Mouse (Mus musculus) layer of hippocampus, adult 9-11 months (tissue): ENCODE results near the gene Gimap4.

Experiments used
- DNase-seq: peaks from one replicate; pipeline ENCODE4 v3.0.0; 2022

Gimap4 gene

GRCm38 (mm10) chr6:48702601-48703000 lies 18.3 kb downstream of the Gimap4 start:
- no peak for DNase-seq

- DNase-seq, result no peak
Measured at GRCm38 (mm10) chr6:48704146-48704545, 19.8 kb downstream of the Gimap4 start.

- DNase-seq, result no peak
Measured at GRCm38 (mm10) chr6:48706130-48706529, 21.8 kb downstream of the Gimap4 start.

DNA sequence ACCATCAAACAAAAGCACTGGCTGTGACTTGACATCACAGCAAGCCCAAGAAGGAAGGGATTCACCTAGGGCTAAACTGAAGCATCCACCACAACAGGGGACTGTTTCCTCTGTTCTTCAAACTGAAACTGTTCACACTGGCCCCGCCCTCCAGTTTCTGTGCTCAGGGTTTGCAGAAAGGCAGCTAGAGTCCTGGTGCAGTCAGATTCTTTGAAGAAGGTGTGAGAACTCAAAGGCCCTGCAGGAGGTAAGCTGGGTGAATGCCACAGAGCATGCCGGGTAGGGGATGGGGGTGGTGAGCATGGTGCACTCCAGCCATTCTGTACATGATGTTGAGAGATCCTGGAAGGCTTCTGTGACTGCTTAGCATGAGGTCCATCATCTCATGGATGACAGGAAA lies 34.1 kb downstream of the Gimap4 start, which contains the start of the genes Gm28053 and Gimap7:
TSS of gene Gm28053 (plus strand) at position 153 of the 400 bp plus-strand sequence.
TSS of gene Gimap7 (plus strand) at position 167 of the 400 bp plus-strand sequence.
- no peak for DNase-seq

GRCm38 (mm10) chr6:48720326-48720725 lies 36.0 kb downstream of the Gimap4 start:
- no peak for DNase-seq

GRCm38 (mm10) chr6:48723468-48723867 lies 39.1 kb downstream of the Gimap4 start:
- DNase-seq, result no peak

- DNase-seq, result no peak
Measured at GRCm38 (mm10) chr6:48725476-48725875, 41.1 kb downstream of the Gimap4 start.

- DNase-seq, result no peak
Measured at GRCm38 (mm10) chr6:48727761-48728160, 43.4 kb downstream of the Gimap4 start.

DNA sequence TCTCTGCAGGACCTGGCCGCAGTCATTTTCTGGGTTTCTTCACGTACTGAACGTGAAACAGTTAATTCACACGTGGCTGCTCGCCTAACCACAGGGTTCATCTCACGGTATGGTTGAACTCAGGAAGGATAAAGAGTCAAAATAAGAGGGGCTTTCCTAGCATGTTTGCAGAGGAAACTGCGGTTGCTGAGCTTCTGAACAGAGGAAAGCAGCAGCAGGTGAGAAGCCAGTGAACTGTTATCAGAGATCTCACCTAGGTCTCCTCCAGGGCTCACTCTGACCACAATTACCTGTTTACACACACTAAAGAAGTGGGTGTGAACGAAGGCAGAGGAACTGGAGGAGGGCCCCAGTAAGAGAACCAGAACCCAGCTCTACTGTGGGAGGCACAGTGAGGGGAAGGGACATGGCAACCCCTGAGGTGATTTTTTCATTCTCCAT lies 48.5 kb downstream of the Gimap4 start:
- no peak for DNase-seq

GRCm38 (mm10) chr6:48733660-48734059 lies 49.3 kb downstream of the Gimap4 start:
- no peak for DNase-seq

- DNase-seq, result no peak
Measured at GRCm38 (mm10) chr6:48737053-48737452, 52.7 kb downstream of the Gimap4 start.

DNA sequence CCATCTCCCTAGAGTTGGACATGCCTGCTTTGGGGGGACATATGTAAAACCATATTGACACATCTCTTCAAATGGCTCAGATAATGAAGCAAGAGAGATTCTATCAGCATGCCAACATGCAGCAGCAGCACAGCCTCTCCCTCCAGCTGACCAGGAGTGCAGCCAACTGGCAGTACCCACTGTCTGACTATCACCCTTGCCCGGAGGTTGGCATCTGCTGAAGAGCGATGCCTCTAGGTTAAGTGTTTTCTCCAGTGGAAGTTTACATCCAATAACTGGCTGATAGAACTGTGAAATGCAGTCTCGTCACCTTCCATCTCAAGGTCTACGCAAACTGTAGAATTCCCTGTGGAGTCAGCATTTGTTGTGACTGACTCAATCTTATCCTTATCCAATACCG lies 53.3 kb downstream of the Gimap4 start:
- DNase-seq, result no peak

GRCm38 (mm10) chr6:48738961-48739779 lies 54.8 kb downstream of the Gimap4 start, which contains the start of gene Gimap1:
Gene Gimap1, plus strand, starts transcription at chr6:48739054.
- DNase-seq, result no peak

DNA sequence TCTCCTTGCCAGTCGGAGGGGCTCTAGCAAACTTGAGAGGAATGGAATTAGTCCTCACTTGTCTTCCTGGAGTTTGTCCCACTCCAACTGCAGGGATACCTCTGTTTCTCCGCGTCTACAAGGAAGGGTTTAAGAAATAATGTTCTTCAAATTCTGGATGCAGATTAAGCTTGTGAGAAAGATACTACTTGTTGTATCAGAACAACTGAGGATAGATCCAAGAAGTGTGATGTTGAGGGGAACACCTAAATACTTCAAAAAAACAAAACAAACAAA lies 55.4 kb downstream of the Gimap4 start:
- no peak for DNase-seq

DNA sequence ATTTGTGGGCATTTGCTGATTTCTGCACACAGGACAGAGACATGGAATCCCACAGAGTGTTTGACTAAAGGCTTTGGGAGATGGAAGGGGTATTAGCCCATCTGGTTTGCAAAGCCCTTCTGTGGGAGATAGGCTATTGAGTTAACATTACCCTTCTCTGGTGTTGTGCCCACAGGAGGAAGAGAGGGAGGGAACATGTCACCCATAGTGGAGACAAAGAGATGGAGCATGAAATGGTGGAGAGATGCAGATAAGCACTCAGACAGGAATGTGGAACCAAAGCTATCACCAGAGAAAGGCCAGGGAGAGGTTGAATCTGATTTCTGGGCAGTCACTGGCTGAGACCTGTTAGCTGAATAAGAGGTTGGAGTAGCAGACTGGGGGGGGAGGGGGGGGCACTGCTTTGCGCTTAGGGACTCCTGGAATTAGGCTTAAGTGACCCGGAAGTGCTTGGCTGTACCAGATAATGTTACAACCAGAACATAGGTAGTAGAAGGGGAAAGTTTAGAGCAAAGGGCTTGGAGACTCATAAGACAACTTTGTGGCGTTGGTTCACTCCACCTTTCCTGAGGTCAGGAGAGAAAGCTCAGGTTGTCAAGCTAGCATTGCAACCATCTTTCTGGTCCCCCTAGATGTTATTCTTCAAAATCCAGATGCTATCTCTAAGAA lies 56.3 kb downstream of the Gimap4 start:
- no peak for DNase-seq

- DNase-seq, result no peak
Measured at GRCm38 (mm10) chr6:48741273-48741672, 56.9 kb downstream of the Gimap4 start.
